Mouse (Mus musculus) liver, embryonic 16.5 days (tissue): ENCODE measurements around the gene Rnf34. TPM values are rescaled to one million over a fixed set of nuclear protein-coding genes. Genes with fewer than 3 reads are reported as not detected.
A peak's percentile ranks its signal among the peaks of the same experiment; 100 is the strongest.

Experiments
- ATAC-seq: fragments of 200-750 bp; cut with Nextera tagmentation; 2 replicates; pipeline ENCODE4 v1.8.0; 2017; ENCODE audit warnings: low read depth, mild to moderate bottlenecking, moderate number of reproducible peaks, moderate library complexity
- H3K27ac ChIP-seq: fragments of 300-500 bp; sonication (generic); 2 replicates; pipeline ENCODE4 v1.5.1; 2014; ENCODE audit warnings: mild to moderate bottlenecking, low read length
- H3K27me3 ChIP-seq: fragments of 300-500 bp; sonication (generic); 2 replicates; pipeline ENCODE4 v1.6.1; 2014; ENCODE audit warnings: low read depth, low read length, mixed read lengths; ENCODE audit not compliant: control insufficient read depth, insufficient read depth
- H3K36me3 ChIP-seq: fragments of 300-500 bp; sonication (generic); 2 replicates; pipeline ENCODE4 v1.6.1; 2014; ENCODE audit warnings: mild to moderate bottlenecking; ENCODE audit not compliant: control insufficient read depth, insufficient read depth
- H3K4me1 ChIP-seq: fragments of 300-500 bp; sonication (generic); 2 replicates; pipeline ENCODE4 v1.6.1; 2014; ENCODE audit warnings: low read depth, low read length, mixed read lengths; ENCODE audit not compliant: control insufficient read depth
- H3K4me2 ChIP-seq: fragments of 300-500 bp; sonication (generic); 2 replicates; pipeline ENCODE4 v1.6.1; 2014; ENCODE audit warnings: low read depth, low read length, mixed read lengths
- H3K4me3 ChIP-seq: fragments of 300-500 bp; sonication (generic); 2 replicates; pipeline ENCODE4 v1.5.1; 2014; ENCODE audit warnings: low read depth, mild to moderate bottlenecking, low read length
- H3K9ac ChIP-seq: fragments of 300-500 bp; sonication (generic); 2 replicates; pipeline ENCODE4 v1.6.1; 2014; ENCODE audit warnings: low read depth, low read length
- H3K9me3 ChIP-seq: fragments of 300-500 bp; sonication (generic); replicated peaks from 2 replicates; pipeline ENCODE4 v1.6.1; 2016; ENCODE audit warnings: low read length; ENCODE audit not compliant: control insufficient read depth
- WGBS: fragments of 180-500 bp; shearing (Covaris S2); extraction: QIAGEN DNeasy Blood & Tissue Kit; methylation state at CpG from one replicate; pipeline ENCODE4 v1.1.7; 2014; ENCODE audit not compliant: insufficient replicate concordance; 5-methylcytosine and 5-hydroxymethylcytosine counted together
- polyA plus RNA-seq: library from polyadenylated mRNA; unstranded; fragments of >200 nt; fragmentation: Nextera tagmentation; extraction: Ambion mirVana; gene quantifications from 2 replicates; pipeline ENCODE4 v1.2.1, GENCODE M21; 2015

Gene Rnf34
- polyA plus RNA-seq, 1 experiment from 2014 or later = 10.5 TPM

DNA sequence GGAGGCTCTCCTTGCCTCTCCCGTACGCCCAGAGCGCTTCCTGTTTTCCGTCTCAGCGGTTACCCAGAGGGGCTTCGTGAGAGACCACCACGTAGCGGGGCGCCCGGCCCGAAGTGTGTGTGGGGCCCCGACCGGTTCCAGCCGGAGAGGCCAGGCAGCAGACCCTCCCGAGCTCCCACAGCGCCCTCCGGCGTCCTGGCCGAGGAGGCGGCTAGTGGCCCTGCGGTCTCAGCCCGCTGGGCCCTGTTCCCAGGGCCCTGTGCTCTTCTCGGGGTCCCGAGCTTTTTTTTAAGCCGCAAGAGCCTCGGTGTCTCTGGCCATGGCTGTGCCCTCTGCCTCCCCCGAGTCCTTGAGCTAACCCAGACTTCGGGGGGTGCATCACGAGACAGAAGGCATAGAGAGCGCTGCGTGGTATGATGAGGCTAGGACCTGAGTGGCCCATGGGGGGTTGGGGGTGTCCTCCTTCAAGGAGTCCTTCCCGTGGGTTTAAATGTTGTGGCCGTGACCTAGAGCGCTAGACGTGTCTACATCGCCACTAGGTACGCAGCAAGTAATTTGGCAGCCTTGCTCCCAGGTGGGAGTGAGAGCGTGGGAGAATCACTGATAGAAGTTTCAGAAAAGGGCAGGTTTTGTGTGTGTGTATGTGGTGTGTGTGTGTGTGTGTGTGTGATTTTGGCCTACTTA is 613 bp downstream of the Rnf34 start:
- peak overlapping the region; percentile 87 for H3K4me2 ChIP-seq
- peak; percentile 54 for ATAC-seq
- H3K27ac ChIP-seq = peak overlapping the region; percentile 87
- peak overlapping the region; percentile 98 for H3K9ac ChIP-seq
- under 1% methylated on average over 38 of the region's 38 CpGs for WGBS
- peaks cover 28% of the 10 kb centered on the region for H3K4me1 ChIP-seq
- H3K36me3 ChIP-seq = no peaks in the 10 kb centered on the region
- H3K9me3 ChIP-seq = no peaks in the 10 kb centered on the region
- peak overlapping the region; percentile 82 for H3K4me3 ChIP-seq
- no peaks in the 10 kb centered on the region for H3K27me3 ChIP-seq

DNA sequence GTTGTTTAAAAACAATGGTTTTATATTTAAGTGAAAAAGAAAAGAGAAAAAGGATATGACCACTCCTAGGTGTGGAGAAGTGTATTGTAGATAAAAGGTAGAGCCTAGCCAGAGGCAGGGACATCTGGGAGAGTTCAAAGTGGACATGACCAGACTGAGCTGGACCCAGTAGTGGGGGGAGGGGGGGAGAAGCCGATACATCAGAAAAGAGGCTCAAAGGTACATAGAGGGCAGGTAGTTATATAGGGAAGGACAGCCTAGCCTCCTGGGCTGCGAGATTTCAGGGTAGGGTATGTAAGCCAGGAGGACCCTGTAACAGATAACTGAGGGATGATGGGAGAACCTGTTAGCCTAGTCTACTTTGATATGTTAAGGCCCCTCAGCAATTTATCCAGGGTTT is 2.8 kb downstream of the Rnf34 start:
- Histone ChIP-seq H3K27ac (no peak overlapping the region), H3K4me3 (no peak overlapping the region), H3K4me2 (no peak overlapping the region), H3K9me3 (no peaks in the 10 kb centered on the region), H3K27me3 (no peaks in the 10 kb centered on the region), H3K9ac (no peak overlapping the region), H3K36me3 (no peaks in the 10 kb centered on the region), H3K4me1 (peaks cover 28% of the 10 kb centered on the region)
- no peak for ATAC-seq
- WGBS = 56% methylated on average over 2 of the region's 2 CpGs

DNA sequence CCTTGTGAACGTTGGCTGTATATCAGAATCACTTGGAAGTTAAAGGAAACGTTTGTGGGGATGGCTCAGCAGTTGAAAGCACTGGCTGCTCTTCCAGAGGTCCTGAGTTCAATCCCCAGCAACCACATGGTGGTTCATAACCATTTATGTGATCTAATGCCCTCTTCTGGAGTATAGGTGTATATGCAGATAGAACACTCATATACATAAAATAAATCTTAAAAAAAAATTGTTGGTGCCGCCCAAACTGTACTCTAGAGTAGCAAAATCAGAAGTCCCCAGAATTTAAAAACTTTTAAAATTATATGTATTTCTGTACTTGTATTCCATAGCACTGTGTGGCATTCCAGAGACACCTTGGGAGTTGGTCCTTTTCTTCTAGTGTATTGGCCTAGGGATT is 6.0 kb downstream of the Rnf34 start:
- Histone ChIP-seq H3K4me3 (no peak overlapping the region), H3K36me3 (no peaks in the 10 kb centered on the region), H3K4me1 (peaks cover 15% of the 10 kb centered on the region), H3K27ac (no peak overlapping the region), H3K9me3 (no peaks in the 10 kb centered on the region), H3K4me2 (no peak overlapping the region), H3K27me3 (no peaks in the 10 kb centered on the region), H3K9ac (no peak overlapping the region)
- 53% methylated on average over 3 of the region's 3 CpGs for WGBS
- ATAC-seq = no peak

DNA sequence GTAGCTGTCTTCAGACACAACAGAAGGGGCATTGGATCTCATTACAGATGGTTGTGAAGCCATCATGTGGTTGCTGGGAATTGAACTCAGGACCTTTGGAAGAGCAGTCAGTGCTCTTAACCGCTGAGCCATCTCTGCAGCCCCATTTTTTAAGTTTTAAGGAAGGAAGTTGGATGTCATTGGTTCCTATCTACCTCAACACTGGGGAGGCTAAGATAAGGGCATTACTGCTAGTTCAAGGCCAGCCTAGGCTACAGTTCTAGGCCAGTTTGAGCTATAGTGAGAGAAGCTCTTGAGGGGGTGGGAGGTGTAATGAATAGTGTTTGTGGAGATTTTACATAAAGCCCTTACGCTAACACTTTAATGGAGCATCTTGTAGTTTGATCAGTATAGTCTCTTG is 13.2 kb downstream of the Rnf34 start:
- Histone ChIP-seq H3K27ac (no peak overlapping the region), H3K36me3 (peaks cover 20% of the 10 kb centered on the region), H3K4me2 (no peak overlapping the region), H3K9me3 (no peaks in the 10 kb centered on the region), H3K27me3 (no peaks in the 10 kb centered on the region), H3K9ac (no peak overlapping the region), H3K4me1 (no peaks in the 10 kb centered on the region), H3K4me3 (no peak overlapping the region)
- ATAC-seq = no peak
- 74% methylated on average over 2 of the region's 2 CpGs for WGBS

DNA sequence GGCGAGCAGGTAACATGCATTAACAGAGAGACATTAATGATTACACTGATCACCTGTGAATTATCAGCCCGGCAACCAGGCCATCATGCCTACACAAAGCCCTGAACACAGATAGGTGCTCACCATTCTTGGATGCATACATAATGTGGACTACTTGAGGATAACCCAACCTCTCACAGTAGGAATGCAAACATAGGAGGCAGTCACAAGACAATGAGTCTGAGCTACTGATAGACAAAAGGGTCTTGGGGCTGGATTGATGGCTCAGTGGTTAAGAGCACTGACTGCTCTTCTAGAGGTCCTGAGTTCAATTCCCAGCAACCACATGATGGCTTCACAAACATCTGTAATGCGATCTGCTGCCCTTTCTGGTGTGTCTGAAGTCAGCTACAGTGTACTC is 22.8 kb downstream of the Rnf34 start:
- no peak overlapping the region for H3K4me2 ChIP-seq
- no peaks in the 10 kb centered on the region for H3K9me3 ChIP-seq
- WGBS = 77% methylated on average over 3 of the region's 3 CpGs
- H3K27ac ChIP-seq = no peak overlapping the region
- H3K9ac ChIP-seq = no peak overlapping the region
- H3K4me3 ChIP-seq = no peak overlapping the region
- no peaks in the 10 kb centered on the region; the same call in 1 of the 2 replicates for H3K4me1 ChIP-seq
- H3K27me3 ChIP-seq = no peaks in the 10 kb centered on the region
- no peak for ATAC-seq
- H3K36me3 ChIP-seq = peaks cover 19% of the 10 kb centered on the region

DNA sequence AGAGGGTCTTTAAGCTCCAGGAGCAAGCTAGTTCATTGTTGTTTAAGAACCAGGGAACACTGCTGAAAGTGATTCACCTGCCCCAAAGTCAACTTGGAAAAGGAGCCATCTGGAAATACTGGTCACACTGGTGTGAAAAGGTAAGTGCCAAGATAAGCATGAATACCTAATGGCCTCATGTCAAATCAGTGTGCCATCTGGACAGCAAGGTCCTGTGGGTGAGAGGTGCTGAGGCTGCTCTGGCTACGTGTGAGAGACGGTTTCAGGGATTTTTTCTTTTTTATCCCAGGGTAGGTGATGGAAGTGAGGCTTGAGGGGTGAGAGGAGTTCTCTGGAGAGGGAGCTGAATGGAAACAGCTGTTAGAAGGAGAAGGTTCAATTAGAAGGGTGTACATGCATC is 23.7 kb downstream of the Rnf34 start:
- ATAC-seq = no peak
- WGBS = 73% methylated on average over 2 of the region's 2 CpGs
- no peak overlapping the region for H3K4me3 ChIP-seq
- H3K36me3 ChIP-seq = peaks cover 11% of the 10 kb centered on the region
- H3K9me3 ChIP-seq = no peaks in the 10 kb centered on the region
- no peak overlapping the region for H3K27ac ChIP-seq
- no peaks in the 10 kb centered on the region for H3K27me3 ChIP-seq
- H3K4me2 ChIP-seq = no peak overlapping the region
- no peak overlapping the region for H3K9ac ChIP-seq
- H3K4me1 ChIP-seq = no peaks in the 10 kb centered on the region; the same call in 1 of the 2 replicates

DNA sequence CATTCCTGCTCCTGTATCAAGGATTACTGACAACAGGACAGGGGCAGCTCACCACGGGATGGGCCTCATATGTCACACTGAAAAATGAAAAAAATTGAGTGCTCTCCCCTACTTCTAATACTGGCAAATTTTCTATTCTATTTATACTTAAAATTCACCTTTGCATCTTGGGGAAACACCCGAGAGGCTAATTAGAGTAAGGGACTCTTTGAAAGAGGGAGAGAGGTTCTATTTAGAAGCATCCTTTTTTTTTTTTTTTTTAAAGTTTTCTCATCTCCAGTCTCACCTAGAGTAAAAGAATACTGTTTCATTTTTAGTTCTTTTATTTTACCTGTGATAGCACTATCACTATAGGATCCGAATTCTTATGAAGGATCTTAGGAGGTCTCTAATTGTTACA is 24.5 kb downstream of the Rnf34 start:
- Histone ChIP-seq H3K36me3 (peaks cover 11% of the 10 kb centered on the region), H3K4me1 (no peaks in the 10 kb centered on the region; the same call in 1 of the 2 replicates), H3K4me2 (no peak overlapping the region), H3K9me3 (no peaks in the 10 kb centered on the region), H3K27ac (no peak overlapping the region), H3K4me3 (no peak overlapping the region), H3K9ac (no peak overlapping the region), H3K27me3 (no peaks in the 10 kb centered on the region)
- 55% methylated on average over 3 of the region's 3 CpGs for WGBS
- ATAC-seq = no peak

DNA sequence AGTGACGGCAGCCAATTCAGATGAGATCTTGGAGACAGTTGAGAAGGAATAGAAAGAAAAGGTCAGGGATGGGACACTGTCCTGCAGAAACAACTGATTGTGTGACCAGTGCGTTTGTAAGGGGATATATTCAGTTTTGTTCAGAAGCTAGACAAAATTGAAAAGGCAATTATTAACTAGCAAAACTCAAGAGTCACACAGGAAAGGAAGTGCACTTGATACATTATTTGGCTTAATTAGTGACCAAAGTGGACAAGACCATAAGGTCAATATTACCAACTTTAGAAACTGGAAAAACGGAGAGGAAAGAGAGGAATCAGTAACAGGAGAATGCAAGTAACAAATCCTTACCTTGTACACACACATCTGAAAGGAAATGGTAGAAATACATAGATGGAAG is 26.8 kb downstream of the Rnf34 start:
- WGBS = 65% methylated on average over 3 of the region's 3 CpGs
- Histone ChIP-seq H3K4me3 (no peak overlapping the region), H3K27me3 (no peaks in the 10 kb centered on the region), H3K27ac (peak overlapping the region; percentile 29; the same call in 1 of the 2 replicates), H3K4me1 (no peaks in the 10 kb centered on the region; the same call in 1 of the 2 replicates), H3K9me3 (no peaks in the 10 kb centered on the region), H3K9ac (no peak overlapping the region), H3K36me3 (peaks cover 7% of the 10 kb centered on the region), H3K4me2 (no peak overlapping the region; the same call in 1 of the 2 replicates)
- no peak for ATAC-seq

DNA sequence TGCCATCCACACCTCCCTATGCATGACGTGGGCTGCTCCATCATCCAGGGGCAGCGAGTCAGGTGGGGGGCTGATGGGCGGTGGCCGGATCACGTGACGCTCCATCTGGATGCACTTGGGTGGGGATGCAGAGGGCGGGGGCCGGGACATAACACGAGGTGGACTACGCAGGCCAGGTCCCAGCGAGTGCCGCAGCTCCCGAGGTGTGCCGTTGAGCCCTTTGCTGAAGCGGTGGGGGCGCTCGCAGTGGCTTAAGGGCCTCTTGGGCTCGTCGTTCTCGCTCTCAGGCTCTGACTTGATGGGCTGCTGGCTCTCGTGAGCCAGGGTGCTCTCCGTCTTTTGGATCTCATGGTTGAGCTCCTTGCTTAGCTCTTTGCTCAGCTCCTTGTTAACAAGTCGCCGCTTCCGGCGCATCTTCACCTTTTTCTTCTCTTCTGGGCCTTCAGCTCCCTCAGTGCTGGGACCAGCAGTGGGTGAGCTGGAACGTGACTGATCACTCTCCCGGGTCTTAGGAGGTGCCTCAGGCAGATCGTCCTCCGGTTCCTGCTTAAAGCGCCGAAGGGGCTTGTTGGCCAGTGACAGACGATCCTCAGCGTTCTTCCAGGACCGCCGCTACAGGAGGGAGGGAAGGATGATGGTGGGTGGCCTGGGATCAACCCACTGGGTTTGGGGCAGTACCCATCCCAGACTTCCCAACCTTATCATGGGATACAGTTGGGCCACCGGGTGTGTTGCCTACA is 30.6 kb downstream of the Rnf34 start:
- Histone ChIP-seq H3K9me3 (no peaks in the 10 kb centered on the region), H3K4me3 (no peak overlapping the region), H3K4me1 (peaks cover under 1% of the 10 kb centered on the region), H3K4me2 (no peak overlapping the region), H3K9ac (no peak overlapping the region), H3K36me3 (peaks cover 7% of the 10 kb centered on the region), H3K27me3 (no peaks in the 10 kb centered on the region), H3K27ac (no peak overlapping the region)
- 87% methylated on average over 37 of the region's 37 CpGs for WGBS
- no peak for ATAC-seq
